Mouse (Mus musculus): Measurements from ENCODE around the gene Cfap97d2.

DNA sequence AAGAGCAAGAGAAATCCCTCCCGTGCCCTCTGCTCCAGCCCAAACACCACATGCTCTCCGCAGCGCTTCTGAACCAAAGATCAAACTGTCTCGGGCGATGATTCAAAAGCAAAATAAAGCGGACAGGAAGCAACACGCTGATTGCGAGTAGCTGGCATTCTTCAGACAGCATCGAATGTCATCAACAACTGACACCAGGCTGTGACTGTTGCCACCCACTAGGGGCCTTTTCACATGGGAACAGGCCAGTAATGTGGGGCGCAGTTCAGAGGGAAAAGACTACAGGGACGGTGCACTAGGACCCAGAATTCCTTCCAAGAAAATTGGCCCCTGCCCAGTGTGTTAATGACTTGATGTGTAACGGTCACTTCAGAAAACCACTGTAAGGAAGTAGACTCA is 29.4 kb upstream of the Cfap97d2 start:
- TF ChIP-seq CTCF (IDR thresholded peaks at IDR 0.05; ENCODE audit: low read depth, low read length) (no peak), TAL1 (conservative IDR thresholded peaks at IDR 0.05; ENCODE audit: low read depth, low read length) (no peak), GATA2 (IDR thresholded peaks at IDR 0.05; ENCODE audit: borderline replicate concordance, low read depth, low read length) (no peak)

Data from G1E (cell line).